Mouse (Mus musculus) liver, adult 2 months (tissue): ENCODE data around the gene Tmem98. TPM values are rescaled to one million over a fixed set of nuclear protein-coding genes. Genes with fewer than 3 reads are reported as not detected.

Experiments
- DNase-seq: peaks from one replicate; pipeline ENCODE4 v3.0.0-alpha.2; 2011; ENCODE audit warnings: low read depth, low spot score; ENCODE audit errors: extremely low read depth
- H3K27ac ChIP-seq: fragments of 200-500 bp; replicated peaks from 2 replicates; pipeline ENCODE4 v1.5.1; 2012; ENCODE audit warnings: low read depth, mild to moderate bottlenecking, control low read depth, inconsistent platforms, low read length; ENCODE audit not compliant: insufficient read depth
- H3K27me3 ChIP-seq: fragments of 200-500 bp; 2 replicates; pipeline ENCODE4 v1.6.1; 2012; ENCODE audit warnings: mild to moderate bottlenecking, moderate library complexity, low read length, inconsistent platforms; ENCODE audit not compliant: control insufficient read depth, insufficient read depth
- H3K36me3 ChIP-seq: fragments of 200-500 bp; 2 replicates; pipeline ENCODE4 v1.6.1; 2012; ENCODE audit warnings: low read length, inconsistent platforms; ENCODE audit not compliant: control insufficient read depth, insufficient read depth
- H3K4me1 ChIP-seq: fragments of 200-500 bp; 2 replicates; pipeline ENCODE4 v1.6.1; 2011; ENCODE audit warnings: low read length; ENCODE audit not compliant: control insufficient read depth, insufficient read depth
- H3K4me3 ChIP-seq: fragments of 200-500 bp; 2 replicates; pipeline ENCODE4 v1.5.1; 2011; ENCODE audit warnings: low read depth, mild to moderate bottlenecking, control low read depth, low read length, moderate library complexity; ENCODE audit not compliant: insufficient read depth
- H3K79me2 ChIP-seq: fragments of 200-500 bp; 2 replicates; pipeline ENCODE4 v1.6.1; 2012; ENCODE audit warnings: inconsistent platforms, mild to moderate bottlenecking, low read length, moderate library complexity; ENCODE audit not compliant: control insufficient read depth, insufficient read depth
- H3K9ac ChIP-seq: fragments of 200-500 bp; 2 replicates; pipeline ENCODE4 v1.6.1; 2012; ENCODE audit warnings: low read depth, mild to moderate bottlenecking, control low read depth, inconsistent platforms, low read length
- CTCF ChIP-seq: fragments of 200-500 bp; IDR thresholded peaks from 2 replicates; pipeline ENCODE4 v1.5.1; 2011; ENCODE audit warnings: low read depth, low read length, control low read depth
- POLR2A ChIP-seq: fragments of 200-500 bp; IDR thresholded peaks from 2 replicates; pipeline ENCODE4 v1.6.1; 2011; ENCODE audit warnings: low read length, control low read depth; ENCODE audit not compliant: insufficient read depth; ENCODE audit errors: extremely low read depth
- WGBS: fragments of 180-500 bp; shearing (Covaris S2); methylation state at CpG from one replicate; pipeline ENCODE4 v1.1.7; 2018; 5-methylcytosine and 5-hydroxymethylcytosine counted together
- polyA plus RNA-seq: library from polyadenylated mRNA; depleted of rRNA; stranded (reverse); fragments of >200 nt; gene quantifications from 2 replicates; pipeline ENCODE4 v1.2.3, GENCODE M21; 2012; rRNA removed
- total RNA-seq: library from RNA; depleted of rRNA; stranded (reverse); fragments of >200 nt; gene quantifications from 2 replicates; pipeline ENCODE4 v1.2.3, GENCODE M21; 2014; rRNA removed

Gene Tmem98
- total and polyA plus RNA-seq, 2 experiments = 17.9 to 18.3 TPM

DNA sequence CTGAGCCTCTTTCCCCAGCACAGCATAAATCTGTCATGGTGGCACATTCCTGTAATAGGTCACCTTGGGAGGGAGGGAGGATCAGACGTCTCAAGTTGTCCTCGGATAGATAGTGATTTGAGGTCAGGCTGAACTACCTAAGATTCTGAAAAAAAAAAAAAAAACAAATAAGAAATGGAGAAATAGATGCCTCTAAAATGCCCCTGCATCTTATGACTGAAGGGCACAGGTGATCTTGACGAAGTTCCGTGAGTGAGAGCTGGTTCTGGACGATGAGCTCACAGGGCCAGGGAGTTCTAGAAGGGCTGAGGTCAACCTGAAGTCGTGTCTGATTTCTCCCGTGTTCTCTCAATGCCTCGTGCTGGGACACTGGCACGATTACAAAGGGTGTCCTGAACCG is 48.1 kb downstream of the Tmem98 start, which contains the start of gene Spaca3:
TSS of gene Spaca3 (plus strand) at position 301 of the 400 bp plus-strand sequence.
- 80% methylated on average over 10 of the region's 10 CpGs for WGBS
- Histone ChIP-seq H3K36me3 (no peaks in the 10 kb centered on the region), H3K9ac (no peak within 1 kb of the TSS), H3K27me3 (no peaks in the 10 kb centered on the region), H3K27ac (no peak within 1 kb of the TSS), H3K79me2 (no peaks in the 10 kb centered on the region), H3K4me3 (no peak within 1 kb of the TSS), H3K4me1 (no peaks in the 10 kb centered on the region)
- no peak for TF ChIP-seq POLR2A
- no peak for TF ChIP-seq CTCF
- DNase-seq = no peak

DNA sequence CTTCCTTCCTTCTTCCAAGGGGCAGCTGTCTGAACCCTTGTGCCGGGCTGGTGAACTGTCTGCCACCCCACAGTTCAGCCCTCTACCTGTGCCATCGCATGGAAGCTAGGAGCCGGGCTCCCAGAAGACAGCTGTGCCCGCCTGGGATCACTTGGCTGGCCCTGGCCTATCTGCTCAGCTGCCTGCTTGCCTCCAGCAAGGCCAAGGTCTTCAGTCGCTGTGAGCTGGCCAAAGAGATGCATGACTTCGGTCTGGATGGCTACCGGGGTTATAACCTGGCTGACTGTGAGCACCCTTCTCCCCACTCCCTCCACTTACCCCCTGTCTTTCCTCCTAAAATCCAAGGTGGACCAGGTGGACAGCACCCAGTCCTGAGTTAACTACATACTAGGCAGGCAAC is 53.0 kb downstream of the Tmem98 start:
- no peak for DNase-seq
- WGBS = 88% methylated on average over 7 of the region's 7 CpGs
- H3K9ac ChIP-seq = no peak overlapping the region

DNA sequence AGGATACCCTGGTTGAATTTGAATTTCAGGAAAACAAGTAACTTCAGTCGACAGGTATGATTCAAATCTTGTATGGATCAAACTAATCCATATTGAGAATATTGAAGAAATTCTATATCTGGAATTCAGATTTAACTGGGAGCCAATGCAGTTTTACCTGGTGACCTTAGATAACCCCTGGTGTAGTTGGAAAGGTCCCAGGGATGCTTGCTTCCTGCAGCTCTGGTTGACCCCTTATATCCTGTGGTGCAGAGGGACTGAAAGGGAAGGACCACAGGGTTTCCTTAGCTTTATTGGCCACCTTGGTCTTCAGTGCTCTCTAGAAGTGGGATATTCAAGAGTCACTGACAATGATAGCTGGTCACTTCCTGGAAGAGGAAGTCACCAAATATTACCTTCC is 58.1 kb downstream of the Tmem98 start:
- Histone ChIP-seq H3K36me3 (no peaks in the 10 kb centered on the region), H3K4me3 (no peak overlapping the region), H3K4me1 (no peaks in the 10 kb centered on the region), H3K9ac (no peak overlapping the region), H3K79me2 (no peaks in the 10 kb centered on the region), H3K27ac (no peak overlapping the region), H3K27me3 (no peaks in the 10 kb centered on the region)
- DNase-seq = no peak
- TF ChIP-seq POLR2A (no peak), CTCF (no peak)
- 88% methylated on average over 1 of the region's 1 CpGs for WGBS

More for the DNA sequence above, 53.0 kb downstream of the Tmem98 start:
- no peaks in the 10 kb centered on the region for H3K27me3 ChIP-seq
- no peaks in the 10 kb centered on the region for H3K79me2 ChIP-seq
- H3K36me3 ChIP-seq = no peaks in the 10 kb centered on the region
- TF ChIP-seq CTCF (no peak), POLR2A (no peak)
- no peak overlapping the region for H3K4me3 ChIP-seq
- H3K4me1 ChIP-seq = no peaks in the 10 kb centered on the region
- H3K27ac ChIP-seq = no peak overlapping the region

Other genes starting within 250 kb of the Tmem98 start
- gene Myo1d, start 30.1 kb upstream of the Tmem98 start, total RNA-seq = 5.2 and 6.8 TPM in 2 replicates
- 6.8 and 7.8 TPM in 2 replicates for gene Myo1d, start 30.1 kb upstream of the Tmem98 start, polyA plus RNA-seq
- not detected in 2 replicates for gene Spaca3, start 48.2 kb downstream of the Tmem98 start, total RNA-seq
- gene Spaca3, start 48.2 kb downstream of the Tmem98 start, polyA plus RNA-seq = not detected in 2 replicates